Mouse (Mus musculus) liver, embryonic 16.5 days (tissue): Measurements from ENCODE around the gene Tspan13. TPM values are rescaled to one million over a fixed set of nuclear protein-coding genes. Genes with fewer than 3 reads are reported as not detected.

ENCODE experiments used
- ATAC-seq: fragments of 200-750 bp; cut with Nextera tagmentation; 2 replicates; pipeline ENCODE4 v1.8.0; 2017; ENCODE audit warnings: low read depth, mild to moderate bottlenecking, moderate number of reproducible peaks, moderate library complexity
- H3K27ac ChIP-seq: fragments of 300-500 bp; sonication (generic); 2 replicates; pipeline ENCODE4 v1.5.1; 2014; ENCODE audit warnings: mild to moderate bottlenecking, low read length
- H3K27me3 ChIP-seq: fragments of 300-500 bp; sonication (generic); 2 replicates; pipeline ENCODE4 v1.6.1; 2014; ENCODE audit warnings: low read depth, low read length, mixed read lengths; ENCODE audit not compliant: control insufficient read depth, insufficient read depth
- H3K36me3 ChIP-seq: fragments of 300-500 bp; sonication (generic); 2 replicates; pipeline ENCODE4 v1.6.1; 2014; ENCODE audit warnings: mild to moderate bottlenecking; ENCODE audit not compliant: control insufficient read depth, insufficient read depth
- H3K4me1 ChIP-seq: fragments of 300-500 bp; sonication (generic); 2 replicates; pipeline ENCODE4 v1.6.1; 2014; ENCODE audit warnings: low read depth, low read length, mixed read lengths; ENCODE audit not compliant: control insufficient read depth
- H3K4me2 ChIP-seq: fragments of 300-500 bp; sonication (generic); 2 replicates; pipeline ENCODE4 v1.6.1; 2014; ENCODE audit warnings: low read depth, low read length, mixed read lengths
- H3K4me3 ChIP-seq: fragments of 300-500 bp; sonication (generic); 2 replicates; pipeline ENCODE4 v1.5.1; 2014; ENCODE audit warnings: low read depth, mild to moderate bottlenecking, low read length
- H3K9ac ChIP-seq: fragments of 300-500 bp; sonication (generic); 2 replicates; pipeline ENCODE4 v1.6.1; 2014; ENCODE audit warnings: low read depth, low read length
- H3K9me3 ChIP-seq: fragments of 300-500 bp; sonication (generic); replicated peaks from 2 replicates; pipeline ENCODE4 v1.6.1; 2016; ENCODE audit warnings: low read length; ENCODE audit not compliant: control insufficient read depth
- WGBS: fragments of 180-500 bp; shearing (Covaris S2); extraction: QIAGEN DNeasy Blood & Tissue Kit; methylation state at CpG from one replicate; pipeline ENCODE4 v1.1.7; 2014; ENCODE audit not compliant: insufficient replicate concordance; 5-methylcytosine and 5-hydroxymethylcytosine counted together
- polyA plus RNA-seq: library from polyadenylated mRNA; unstranded; fragments of >200 nt; fragmentation: Nextera tagmentation; extraction: Ambion mirVana; gene quantifications from 2 replicates; pipeline ENCODE4 v1.2.1, GENCODE M21; 2015

Gene Tspan13
- polyA plus RNA-seq, 1 experiment from 2014 or later = 16.6 TPM

DNA sequence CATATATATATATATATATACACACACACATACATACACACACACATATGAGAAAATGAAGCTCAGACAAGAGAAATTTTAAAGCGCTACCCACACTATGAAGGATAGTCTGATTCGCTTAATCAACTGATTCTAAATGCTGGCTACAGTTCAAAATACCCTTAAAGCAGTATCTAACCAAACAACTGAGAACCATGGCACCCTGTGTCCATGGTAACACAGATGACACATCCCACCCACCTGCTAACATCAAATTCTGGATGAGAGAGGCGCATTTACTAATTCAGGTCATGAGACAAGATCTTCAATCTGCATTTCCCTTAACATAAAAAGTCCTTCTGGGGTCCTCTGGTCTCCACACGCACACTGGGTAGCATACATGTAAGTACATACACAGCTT, 16.2 kb downstream of the Tspan13 start:
- no peaks in the 10 kb centered on the region for H3K9me3 ChIP-seq
- peaks cover 4% of the 10 kb centered on the region for H3K4me1 ChIP-seq
- no peak overlapping the region for H3K4me2 ChIP-seq
- no peaks in the 10 kb centered on the region for H3K27me3 ChIP-seq
- no peak for ATAC-seq
- H3K27ac ChIP-seq = no peak overlapping the region
- no peak overlapping the region for H3K9ac ChIP-seq
- H3K36me3 ChIP-seq = no peaks in the 10 kb centered on the region
- H3K4me3 ChIP-seq = no peak overlapping the region
- WGBS = 71% methylated on average over 4 of the region's 4 CpGs

DNA sequence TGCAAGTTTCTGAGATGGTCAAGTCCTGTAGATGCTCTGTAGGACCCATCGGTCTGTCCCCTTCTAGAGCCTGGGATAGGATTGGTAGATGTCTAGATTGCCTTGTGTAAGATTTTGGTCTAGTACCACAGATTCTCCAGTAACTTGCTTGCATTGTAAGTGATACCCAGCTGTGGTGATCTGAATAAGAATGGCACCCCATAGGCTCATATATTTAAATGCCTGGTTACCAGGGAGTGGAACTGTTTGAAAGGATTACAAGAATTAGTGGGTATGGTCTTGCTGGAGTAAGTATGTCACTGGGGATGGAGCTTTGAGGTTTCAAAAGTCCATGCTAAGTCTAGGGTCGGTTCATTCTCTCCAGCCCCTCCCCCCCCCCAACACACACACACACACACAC, 21.6 kb downstream of the Tspan13 start:
- H3K4me3 ChIP-seq = no peak overlapping the region
- H3K27me3 ChIP-seq = no peaks in the 10 kb centered on the region
- no peak for ATAC-seq
- 82% methylated on average over 2 of the region's 2 CpGs for WGBS
- no peaks in the 10 kb centered on the region for H3K9me3 ChIP-seq
- no peak overlapping the region for H3K9ac ChIP-seq
- no peaks in the 10 kb centered on the region for H3K4me1 ChIP-seq
- no peak overlapping the region for H3K27ac ChIP-seq
- H3K36me3 ChIP-seq = no peaks in the 10 kb centered on the region
- H3K4me2 ChIP-seq = no peak overlapping the region

DNA sequence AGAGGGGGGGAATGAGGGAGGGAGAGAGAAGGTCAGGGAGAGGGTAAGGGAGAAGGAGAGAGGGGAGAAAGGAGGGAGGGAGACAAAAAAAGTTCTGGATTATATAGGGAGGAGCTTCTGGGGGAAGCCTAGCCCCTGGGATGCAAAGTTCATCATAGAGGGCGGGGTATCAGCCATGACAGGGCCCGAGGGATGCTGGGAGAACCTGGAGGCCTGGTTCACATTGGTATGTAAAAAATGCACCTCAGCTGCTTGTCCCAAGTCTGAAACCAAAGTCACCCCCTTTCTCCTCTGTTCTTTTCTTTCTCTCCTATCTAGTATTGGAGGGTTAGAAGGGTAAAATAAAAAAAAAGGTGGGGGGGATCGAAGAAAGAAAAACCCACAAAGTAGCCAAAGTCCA, 22.2 kb downstream of the Tspan13 start:
- H3K4me3 ChIP-seq = no peak overlapping the region
- no peaks in the 10 kb centered on the region for H3K36me3 ChIP-seq
- no peaks in the 10 kb centered on the region for H3K27me3 ChIP-seq
- WGBS = 69% methylated on average over 3 of the region's 3 CpGs
- no peaks in the 10 kb centered on the region for H3K9me3 ChIP-seq
- H3K9ac ChIP-seq = no peak overlapping the region
- ATAC-seq = no peak
- H3K27ac ChIP-seq = no peak overlapping the region
- H3K4me1 ChIP-seq = no peaks in the 10 kb centered on the region
- no peak overlapping the region for H3K4me2 ChIP-seq

DNA sequence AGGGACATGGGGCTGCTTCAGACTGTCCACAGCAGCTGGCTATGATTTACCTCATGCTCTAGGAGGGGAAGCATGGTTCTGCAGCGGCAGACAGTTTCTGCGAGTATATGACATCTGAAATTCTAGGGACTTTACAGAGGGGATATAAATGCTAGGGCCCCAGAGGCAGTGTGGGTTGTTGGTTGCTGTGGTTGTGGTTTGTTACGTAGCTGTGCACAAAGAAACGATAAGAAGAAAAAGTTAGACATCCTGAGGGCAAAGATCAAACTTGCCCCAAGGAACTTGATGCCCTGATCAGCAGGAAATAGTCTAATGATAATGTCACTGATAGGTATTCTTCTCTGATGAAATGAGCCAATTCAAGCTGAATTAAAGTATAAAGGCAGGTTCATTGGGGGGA, 22.7 kb downstream of the Tspan13 start:
- ATAC-seq = no peak
- WGBS = 26% methylated on average over 4 of the region's 4 CpGs
- no peak overlapping the region for H3K9ac ChIP-seq

DNA sequence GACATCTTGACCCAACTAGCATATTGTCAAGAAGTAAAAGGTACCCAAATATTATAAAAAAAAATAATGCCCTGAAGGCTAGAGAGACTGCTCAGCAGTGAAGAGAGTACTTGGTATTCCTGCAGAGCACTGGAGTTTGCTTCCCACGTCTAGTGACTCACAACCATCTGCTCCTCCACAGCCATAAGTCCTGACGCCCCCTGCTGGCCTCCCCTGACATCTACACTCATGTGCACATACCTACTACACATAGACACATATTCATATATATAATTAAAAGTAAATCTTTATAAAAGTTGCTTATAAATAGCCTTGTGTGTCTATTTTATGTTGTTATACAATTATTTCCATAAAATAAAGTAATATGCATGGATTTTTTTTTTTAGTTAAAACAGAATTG, 24.5 kb downstream of the Tspan13 start:
- no peak for ATAC-seq
- H3K9ac ChIP-seq = no peak overlapping the region
- no peaks in the 10 kb centered on the region for H3K27me3 ChIP-seq
- H3K9me3 ChIP-seq = no peaks in the 10 kb centered on the region
- no peaks in the 10 kb centered on the region for H3K36me3 ChIP-seq
- WGBS = 62% methylated on average over 2 of the region's 2 CpGs
- H3K4me3 ChIP-seq = no peak overlapping the region
- no peak overlapping the region for H3K27ac ChIP-seq
- H3K4me1 ChIP-seq = no peaks in the 10 kb centered on the region
- no peak overlapping the region for H3K4me2 ChIP-seq

More for the DNA sequence above, 22.7 kb downstream of the Tspan13 start:
- H3K4me1 ChIP-seq = no peaks in the 10 kb centered on the region
- no peak overlapping the region for H3K27ac ChIP-seq
- no peak overlapping the region for H3K4me2 ChIP-seq
- no peaks in the 10 kb centered on the region for H3K27me3 ChIP-seq
- no peak overlapping the region for H3K4me3 ChIP-seq
- no peaks in the 10 kb centered on the region for H3K36me3 ChIP-seq
- no peaks in the 10 kb centered on the region for H3K9me3 ChIP-seq

DNA sequence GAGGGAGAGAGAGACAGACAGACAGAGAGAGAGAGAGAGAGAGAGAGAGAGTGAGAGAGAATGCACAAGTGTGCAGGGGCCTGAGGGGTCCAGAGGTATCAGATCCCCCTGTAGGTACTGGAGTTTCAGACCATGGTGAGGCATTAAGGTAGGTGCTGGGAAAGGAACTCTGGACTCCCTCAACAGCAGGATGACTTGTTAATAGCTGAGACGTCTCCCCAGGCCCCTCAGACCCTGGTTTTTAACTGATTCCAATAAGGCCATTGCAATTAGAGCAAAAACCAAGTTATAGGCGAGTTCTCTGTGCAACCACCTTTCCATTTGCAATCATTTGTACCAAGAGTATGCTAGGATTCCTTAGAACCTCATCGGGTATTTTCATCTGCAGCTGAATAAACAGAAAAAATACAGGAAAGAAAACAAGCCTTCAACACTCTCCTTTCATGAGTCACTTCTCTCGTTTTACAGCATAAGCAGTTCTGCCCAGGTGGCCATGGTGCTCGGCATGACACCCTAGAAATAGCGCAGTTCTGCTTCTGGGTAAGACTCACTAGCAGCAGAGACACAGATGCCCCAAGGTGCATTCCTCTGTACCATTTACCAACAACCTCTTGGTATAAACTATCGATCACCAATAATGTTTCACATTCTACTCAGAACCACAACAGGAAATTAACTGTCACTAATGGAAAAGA, 28.9 kb downstream of the Tspan13 start:
- Histone ChIP-seq H3K4me2 (no peak overlapping the region), H3K27ac (no peak overlapping the region), H3K4me1 (no peaks in the 10 kb centered on the region), H3K4me3 (no peak overlapping the region), H3K36me3 (no peaks in the 10 kb centered on the region), H3K27me3 (no peaks in the 10 kb centered on the region), H3K9me3 (no peaks in the 10 kb centered on the region), H3K9ac (no peak overlapping the region)
- 66% methylated on average over 7 of the region's 7 CpGs for WGBS
- no peak for ATAC-seq

DNA sequence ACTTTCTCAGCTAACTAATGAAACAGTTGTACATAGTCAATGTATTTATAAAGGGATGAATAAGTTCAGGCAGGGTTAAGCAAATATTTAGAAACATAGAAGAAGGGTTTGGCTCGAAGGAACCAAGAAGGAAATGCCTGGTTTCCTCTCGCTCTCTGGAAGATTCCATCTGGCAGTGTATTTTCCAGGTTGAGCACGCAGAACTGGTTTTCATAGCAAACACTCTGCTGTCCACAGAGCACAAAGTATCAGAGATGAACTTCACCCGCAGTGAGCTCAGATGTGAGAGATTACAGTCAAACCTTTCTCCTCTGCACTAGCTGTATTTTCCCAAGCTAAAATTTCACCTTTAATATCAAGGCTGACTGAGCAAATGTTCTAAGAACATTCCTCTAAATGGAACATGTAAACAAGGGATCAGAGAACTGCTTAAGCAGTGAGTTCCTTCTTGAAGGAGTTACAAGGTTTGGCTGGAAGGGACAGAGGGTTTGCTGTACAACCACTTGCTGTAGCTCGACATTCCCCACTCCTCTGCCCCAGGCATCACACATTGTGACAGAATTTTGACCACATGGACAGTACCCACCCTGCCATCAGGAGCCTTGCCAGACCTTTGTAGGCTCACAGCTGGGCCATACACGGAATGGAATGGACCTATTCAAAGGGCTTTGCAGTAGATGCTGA, 33.8 kb downstream of the Tspan13 start:
- no peaks in the 10 kb centered on the region for H3K27me3 ChIP-seq
- no peak overlapping the region for H3K4me3 ChIP-seq
- no peaks in the 10 kb centered on the region for H3K36me3 ChIP-seq
- H3K4me2 ChIP-seq = no peak overlapping the region
- H3K9ac ChIP-seq = no peak overlapping the region
- H3K4me1 ChIP-seq = no peaks in the 10 kb centered on the region
- 34% methylated on average over 6 of the region's 6 CpGs for WGBS
- H3K9me3 ChIP-seq = no peaks in the 10 kb centered on the region
- H3K27ac ChIP-seq = no peak overlapping the region
- ATAC-seq = no peak

DNA sequence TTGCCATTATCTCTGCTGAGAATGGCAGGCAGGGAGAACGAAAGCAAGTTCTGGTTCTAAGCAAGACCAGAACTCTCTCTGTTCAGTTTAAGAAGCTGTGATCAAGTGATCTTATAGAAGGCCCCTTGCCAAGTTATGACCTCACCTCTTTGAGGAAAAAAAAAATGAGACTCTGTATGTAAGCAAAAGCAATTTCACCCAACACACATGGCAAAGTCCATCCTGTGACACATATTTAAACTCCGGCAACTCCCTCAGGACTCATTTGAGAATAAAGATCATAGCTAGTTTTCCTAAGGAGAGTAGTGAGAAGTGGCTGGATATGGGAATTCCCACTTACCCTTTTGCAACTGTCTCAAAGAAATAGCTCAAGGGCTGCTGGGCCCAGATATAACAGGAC, 34.7 kb downstream of the Tspan13 start:
- no peak for ATAC-seq
- Histone ChIP-seq H3K4me1 (no peaks in the 10 kb centered on the region), H3K36me3 (no peaks in the 10 kb centered on the region), H3K4me2 (no peak overlapping the region), H3K9ac (no peak overlapping the region), H3K27me3 (no peaks in the 10 kb centered on the region), H3K9me3 (no peaks in the 10 kb centered on the region), H3K27ac (no peak overlapping the region), H3K4me3 (no peak overlapping the region)
- WGBS = 71% methylated on average over 2 of the region's 2 CpGs

DNA sequence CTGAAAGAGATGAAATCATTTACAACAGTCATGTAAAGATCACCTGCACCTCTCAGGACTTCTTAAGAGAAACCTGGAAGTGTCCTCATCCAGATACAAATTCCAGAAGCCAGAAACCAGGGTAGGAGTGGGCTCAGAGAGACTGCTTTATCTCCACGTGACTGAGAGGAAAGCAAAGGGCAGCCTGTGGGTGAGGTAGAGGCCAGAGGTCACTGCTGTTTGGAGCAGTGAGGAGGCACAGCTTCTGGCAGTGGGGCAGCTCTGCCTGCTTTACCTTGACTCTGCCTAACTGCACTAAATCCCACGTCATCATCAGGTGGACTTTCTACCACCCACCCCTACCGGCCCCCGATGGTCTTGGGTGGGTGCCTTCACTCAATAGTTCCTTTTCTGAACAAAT, 37.6 kb downstream of the Tspan13 start:
- peak; percentile 85 for ATAC-seq
- WGBS = 53% methylated on average over 4 of the region's 4 CpGs
- no peak overlapping the region for H3K27ac ChIP-seq

More for the DNA sequence above, 37.6 kb downstream of the Tspan13 start:
- no peak overlapping the region for H3K4me2 ChIP-seq
- H3K4me3 ChIP-seq = no peak overlapping the region
- no peaks in the 10 kb centered on the region for H3K27me3 ChIP-seq
- H3K9ac ChIP-seq = no peak overlapping the region
- no peaks in the 10 kb centered on the region; the same call in 1 of the 2 replicates for H3K4me1 ChIP-seq
- H3K36me3 ChIP-seq = no peaks in the 10 kb centered on the region
- no peaks in the 10 kb centered on the region for H3K9me3 ChIP-seq
